Mouse (Mus musculus) urinary bladder, adult 2 months (tissue): Measurements from ENCODE around the gene Tcf7. TPM values are rescaled to one million over a fixed set of nuclear protein-coding genes. Genes with fewer than 3 reads are reported as not detected.

Experiments
- DNase-seq: peaks from one replicate; pipeline ENCODE4 v3.0.0; 2022; ENCODE audit warnings: low spot score
- polyA plus RNA-seq: library from polyadenylated mRNA; depleted of rRNA; stranded (reverse); fragments of >200 nt; gene quantifications from 2 replicates; pipeline ENCODE4 v1.2.3, GENCODE M21; 2012

The Tcf7 gene
- polyA plus RNA-seq, 1 experiment: 6.1 TPM

DNA sequence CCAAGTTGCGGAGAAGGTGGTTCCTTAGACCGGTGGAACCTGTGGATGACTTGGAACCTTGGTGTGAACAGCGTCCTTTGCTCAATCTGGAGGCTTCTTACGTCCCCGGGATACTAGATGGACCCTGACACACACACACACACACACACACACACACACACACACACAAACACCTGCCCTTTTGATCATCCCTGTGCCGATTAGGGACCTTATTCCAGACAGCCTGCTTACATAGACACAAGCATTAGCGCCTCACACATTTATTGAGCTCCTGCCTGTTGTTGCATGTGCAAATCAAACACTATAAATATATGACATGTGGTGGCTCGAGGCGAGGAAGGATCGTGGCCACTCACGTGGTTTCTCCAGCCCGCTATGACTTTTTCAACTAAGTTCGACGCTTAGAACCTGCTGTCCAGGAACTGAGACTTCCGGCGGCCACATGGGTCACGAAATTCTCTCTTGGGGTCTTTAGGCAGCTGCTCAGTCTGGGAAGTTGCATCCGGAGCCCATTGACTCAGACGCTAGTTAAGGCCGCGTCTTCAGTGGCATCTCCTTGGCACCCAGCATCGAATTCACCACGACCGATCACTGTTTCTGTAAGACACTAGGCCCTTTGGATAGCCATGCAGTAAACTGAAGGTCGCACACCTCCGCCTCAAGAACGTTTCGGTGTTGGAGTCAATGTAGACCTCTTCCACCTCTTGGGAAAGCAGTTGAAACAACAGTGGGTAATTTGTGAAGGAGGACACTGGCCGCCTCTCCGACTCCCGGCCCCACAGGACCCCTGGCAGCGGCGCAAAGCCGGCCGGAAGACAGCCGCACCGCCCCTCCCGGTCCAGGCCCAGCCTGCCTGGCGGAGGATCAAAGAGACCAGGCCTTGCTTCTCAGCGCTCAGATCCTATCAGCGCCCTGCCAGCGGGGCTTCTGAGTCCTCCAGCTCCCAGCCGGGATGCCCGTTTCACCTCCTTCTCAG lies 1.1 kb upstream of the Tcf7 start:
- no peak for DNase-seq

DNA sequence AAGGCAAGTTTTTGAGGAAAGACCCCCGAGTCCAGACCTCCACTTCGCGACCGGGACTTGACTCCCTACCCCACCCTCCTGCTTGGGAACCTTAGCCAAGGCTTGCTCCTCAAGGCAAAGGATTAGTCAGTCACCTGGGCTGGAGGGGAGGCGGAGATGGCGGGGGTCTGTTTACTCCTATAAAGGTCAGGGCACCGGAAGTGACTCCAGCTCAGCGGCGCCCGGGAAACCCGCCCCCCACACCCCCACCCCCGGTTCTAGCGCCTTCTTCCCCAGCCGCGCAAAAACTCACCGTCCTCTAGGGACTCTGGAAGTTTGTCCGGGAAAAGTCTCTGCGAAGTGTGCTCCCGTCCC lies 417 bp downstream of the Tcf7 start:
- DNase-seq: no peak

DNA sequence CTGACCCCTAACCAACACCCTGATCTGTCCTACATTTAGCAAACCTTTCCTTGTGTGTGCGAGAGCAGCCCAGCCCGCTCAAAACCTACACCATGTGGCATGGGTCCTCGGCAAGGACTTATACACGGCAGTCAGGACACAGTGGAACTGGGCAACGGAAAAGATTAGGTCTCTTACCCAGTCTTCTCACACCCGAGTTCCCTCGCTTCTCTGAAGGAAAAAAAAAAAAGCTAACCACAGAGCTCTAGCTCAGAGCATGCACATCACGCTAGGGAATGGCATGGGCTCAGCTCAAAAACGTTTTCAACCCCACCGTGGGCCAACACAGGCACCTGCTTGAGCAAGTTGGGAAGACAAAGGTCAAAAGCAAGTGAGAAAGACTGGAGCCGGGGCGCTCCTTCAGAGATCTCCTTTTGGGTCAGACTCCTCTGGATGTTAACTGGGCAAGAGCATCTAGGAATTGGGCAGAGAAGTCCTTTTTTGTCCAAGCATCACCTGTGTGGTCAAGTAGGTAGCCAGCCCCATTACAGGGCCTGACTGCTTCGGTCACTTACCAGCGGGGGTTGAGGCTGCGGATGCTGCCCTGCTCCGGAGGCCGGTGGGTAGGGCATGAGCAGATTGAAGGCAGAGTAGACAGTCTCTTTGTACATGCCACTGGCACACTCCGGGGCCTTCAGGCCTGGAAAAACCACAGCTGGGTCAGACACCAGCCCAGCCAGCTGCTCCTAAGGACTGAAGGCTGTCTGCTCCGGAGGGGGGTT lies 1.1 kb downstream of the Tcf7 start:
- no peak for DNase-seq

DNA sequence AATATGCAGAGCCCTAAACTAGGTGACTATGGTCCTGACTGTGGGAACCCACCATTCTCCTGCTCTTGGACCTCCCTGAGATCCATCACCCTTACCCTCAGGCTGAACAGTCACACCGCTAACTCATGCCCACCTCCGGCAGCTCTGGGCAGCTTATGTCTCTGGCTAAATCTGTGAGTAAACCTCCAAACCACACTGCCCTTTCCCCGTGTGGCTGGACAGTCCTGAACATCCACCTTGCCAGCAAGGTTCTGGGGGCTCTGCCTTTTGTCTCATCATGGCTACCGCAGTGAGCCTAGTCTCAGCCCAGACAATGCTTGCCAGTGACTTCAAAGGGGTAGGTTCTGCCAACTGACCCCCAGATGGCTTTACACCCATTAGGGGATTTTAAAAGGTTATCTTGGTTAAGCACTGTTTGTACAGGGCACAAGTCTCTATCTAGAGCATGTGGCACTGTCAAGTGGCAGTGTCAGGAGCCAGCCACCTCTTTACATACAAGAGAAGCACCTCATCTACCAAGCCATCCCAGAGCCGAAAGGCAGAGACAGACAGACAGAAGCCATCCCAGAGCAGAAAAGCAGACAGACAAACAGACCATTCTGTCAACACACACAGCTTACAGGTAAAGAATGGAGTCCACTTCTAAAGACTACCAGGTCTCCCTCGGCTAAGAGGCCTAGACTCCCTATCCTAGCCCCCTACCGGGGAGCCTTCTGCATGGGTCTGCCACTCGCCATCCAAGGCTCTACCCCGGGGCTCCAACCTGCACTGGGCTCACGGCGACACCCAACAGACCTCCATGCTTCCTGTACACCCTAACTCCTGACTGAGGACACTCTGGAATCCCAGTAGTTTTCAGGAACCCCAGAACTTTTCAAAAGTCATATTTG lies 2.0 kb downstream of the Tcf7 start:
- DNase-seq: no peak

DNA sequence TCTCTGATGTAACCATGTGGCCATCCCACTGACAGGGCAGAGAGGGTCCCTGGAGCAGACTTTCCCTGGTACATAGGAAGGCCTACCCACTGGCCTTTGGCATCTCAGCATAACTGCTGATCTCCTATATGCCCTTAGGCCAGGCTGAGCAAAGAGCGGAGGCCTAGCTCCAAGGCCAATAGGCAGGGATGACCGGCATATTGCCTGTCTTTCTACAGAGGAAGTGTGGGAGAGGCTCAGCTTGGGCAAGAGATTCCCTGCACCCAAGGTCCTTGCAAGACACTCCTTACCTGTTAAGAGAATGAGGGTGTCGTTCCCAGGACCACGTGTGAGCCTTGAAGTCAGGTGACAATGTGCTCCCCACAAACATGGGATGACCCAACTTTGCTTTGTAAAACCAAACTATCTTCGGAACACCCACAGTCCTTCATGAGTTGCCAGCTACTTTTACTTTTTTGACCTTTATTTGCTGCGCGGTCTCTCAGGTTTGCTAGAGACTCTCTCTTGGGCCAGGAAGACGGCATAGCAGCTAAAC lies 3.1 kb downstream of the Tcf7 start:
- DNase-seq: no peak

DNA sequence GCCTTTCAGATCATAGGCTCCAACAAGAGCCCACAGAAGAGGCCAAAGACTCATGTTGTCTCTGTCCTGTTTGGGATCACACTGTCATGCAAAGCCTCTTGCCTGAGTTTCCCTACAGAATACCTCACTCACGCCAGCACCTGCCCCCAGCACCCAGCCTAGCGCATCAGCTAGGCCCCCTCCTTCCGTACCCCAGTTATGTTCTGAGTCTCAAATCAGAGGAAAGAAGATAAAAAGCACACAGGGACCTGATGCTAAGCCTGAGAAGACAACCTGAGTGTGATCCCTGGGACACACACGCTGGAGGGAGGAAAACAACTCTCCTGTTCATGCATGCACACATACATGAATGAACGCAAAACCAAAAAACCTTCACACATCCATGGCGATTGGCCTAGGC lies 3.8 kb downstream of the Tcf7 start:
- no peak for DNase-seq

DNA sequence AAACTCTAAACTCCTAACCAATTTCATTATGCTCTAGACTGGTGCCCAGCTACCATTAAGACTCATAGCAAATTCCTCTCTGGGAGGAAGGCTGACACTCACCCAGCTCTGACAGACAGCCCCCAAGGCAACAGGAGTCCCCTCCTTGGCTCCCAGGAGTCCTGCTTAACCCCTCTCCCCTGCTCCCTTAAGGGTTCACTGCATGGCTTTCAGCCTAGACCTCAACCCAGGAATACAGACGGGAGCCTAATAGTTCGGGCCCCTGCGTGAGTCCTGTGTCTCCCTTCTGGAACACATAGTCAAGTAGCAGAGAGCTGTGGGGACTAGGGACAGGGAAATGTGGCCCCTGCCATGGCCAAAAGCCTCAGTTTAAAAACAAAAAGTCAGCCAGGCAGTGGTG lies 4.7 kb downstream of the Tcf7 start:
- DNase-seq: no peak

DNA sequence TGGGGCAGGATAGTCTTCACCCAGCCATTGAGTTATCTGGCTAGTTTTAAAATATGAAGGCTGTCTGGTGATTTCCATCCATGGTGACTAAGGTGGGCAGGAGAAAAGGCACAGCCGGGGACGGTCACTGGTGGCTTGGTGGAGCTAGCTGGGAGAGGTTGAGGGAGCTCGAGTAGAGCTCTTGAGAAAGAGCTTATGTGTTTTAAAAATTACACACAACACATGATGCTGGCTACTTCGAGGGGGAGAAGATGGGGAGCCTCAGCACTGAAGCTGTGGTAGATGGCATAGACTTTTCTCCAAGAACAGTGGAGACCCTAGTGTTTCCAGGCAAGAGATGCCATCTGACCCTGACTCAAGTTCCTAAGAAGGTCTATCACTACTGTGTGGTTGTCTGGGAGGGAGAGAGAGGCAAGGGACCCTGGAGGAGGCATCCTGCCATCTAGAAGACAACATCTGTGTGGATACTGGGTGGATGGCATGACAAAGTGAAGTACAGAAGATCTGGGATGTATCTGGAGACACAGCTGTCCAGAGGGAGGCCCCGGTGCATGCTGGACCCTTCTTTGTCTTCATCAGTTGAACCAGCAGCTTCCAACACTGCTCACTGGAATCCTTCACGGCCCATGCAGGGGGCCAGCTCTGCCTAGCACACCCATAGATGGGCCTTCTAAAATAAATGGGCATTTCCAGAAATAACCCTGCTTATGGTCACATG lies 5.2 kb downstream of the Tcf7 start:
- no peak for DNase-seq

DNA sequence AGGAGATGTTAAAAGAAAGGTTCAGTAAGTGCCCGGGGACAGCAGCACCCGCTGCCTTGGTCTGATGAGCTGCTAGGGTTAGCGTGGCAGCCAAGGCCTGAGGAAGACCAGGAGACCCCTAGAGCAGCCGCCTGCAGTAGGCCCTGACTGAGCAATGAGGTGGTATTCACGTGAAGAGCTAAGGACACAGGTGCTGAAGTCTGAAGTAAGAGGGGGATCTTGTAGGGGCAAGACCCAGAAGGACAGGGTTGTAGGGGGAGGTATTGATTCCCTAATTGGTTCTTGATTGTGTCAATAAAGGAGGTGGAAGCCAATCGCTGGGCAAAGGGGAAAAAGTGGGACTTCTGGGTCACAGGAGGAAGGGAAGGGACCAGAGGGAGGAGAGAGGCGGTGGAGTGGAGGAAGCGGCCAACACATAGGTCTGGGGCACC lies 5.8 kb downstream of the Tcf7 start:
- DNase-seq: no peak

DNA sequence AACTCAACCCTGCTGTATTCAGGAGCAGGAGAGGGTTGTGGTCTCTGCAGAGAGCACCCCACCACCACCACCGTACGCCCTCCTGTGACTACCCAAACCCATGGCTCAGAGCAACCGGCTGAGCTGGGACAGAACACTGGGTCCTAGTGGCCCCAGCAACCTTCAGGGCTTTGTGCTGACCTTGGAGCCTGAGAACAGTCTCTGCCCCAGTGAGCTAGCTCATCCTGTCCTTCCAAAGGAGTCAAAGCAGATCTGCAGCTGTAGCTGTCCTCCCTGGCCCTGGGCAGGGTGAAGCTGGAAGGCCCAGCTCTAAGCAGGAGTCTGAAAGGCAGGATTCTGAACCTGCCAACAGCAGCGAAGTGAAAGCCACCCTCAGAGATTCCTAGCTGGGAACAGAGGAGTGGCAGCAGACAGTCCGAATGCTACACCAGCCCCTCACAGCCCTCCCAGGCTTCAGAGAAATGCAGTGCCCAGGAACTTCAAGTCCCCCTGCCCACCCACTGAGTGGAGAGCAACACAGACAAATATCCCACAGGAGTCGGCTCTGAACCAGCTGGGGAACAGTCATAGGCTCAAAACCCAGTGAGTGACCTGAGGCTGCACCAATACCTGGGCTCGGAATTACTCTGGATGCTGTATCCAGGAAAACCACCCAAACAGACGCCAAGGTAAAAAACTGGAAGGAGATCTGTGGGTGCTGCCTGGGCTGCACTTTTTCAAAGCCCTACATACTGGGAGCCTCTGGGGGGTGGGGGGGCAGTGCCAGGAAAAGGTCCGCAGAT lies 6.8 kb downstream of the Tcf7 start:
- no peak for DNase-seq

DNA sequence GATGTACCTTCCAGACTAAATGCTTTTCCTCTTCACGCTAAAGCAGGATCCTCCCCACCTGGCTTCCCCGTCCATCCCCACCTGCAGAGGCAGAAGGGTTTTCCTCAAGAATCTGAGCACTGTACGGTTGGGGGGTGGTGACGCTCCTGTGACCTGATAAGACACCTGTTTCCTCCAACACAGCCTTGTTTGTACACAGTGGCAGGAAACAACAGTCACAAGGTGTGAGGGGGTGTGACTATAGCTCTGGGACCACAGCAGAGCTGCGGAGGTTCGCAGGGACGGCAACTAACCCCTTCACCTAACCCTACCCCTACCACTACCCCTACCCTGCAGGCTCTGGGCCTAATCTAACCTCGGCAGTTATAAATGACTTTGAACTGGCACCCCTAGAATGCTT lies 7.4 kb downstream of the Tcf7 start:
- no peak for DNase-seq

DNA sequence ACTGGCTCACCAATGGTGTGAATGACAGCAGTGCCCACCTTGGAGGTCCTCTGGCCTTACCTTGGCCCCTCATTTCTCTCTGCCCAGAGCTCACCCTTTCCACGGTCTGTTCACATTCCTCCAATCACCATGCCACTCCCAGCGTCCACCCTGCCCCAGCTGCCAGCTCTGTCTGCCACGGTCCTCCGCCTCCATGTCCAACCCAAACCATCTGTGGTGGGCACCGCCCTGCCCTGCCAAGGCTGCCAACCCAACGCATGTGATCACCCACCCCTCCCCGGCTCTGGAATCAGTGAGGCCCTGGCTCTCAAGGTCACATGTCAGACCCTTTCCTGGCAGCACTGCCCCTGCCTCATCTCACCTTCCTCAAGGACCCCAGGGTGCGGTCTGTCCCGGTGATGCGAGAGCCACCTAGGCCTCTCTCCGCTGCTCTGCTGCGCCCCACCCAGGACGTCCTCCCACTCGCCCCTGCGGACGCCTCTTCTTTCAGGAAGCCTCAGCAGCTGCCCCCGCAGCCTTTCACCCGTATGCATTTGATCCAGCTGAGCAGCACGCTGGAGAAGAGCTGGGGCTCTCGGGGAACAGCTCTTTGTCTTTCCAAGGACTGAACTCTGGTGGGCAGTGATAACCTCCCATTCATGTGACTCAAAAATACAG lies 8.2 kb downstream of the Tcf7 start:
- no peak for DNase-seq

DNA sequence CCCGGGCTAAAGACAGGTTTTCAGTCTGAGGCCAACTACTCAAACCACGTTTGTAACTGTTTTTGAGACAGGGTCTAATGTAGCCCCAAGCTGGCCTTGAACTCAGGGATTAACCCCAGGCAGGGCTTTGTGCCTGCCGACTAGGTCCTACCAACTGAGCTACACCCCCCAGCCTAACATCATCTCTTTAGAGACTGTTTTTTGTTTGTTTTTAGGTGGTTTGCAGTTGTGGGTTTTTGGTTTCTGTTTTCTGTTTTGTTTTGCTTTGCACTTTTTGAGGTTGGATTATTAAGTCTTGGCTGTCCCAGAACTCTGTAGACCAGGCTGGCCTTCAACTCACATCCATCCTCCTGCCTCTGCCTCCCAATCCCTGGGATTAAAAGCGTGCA lies 8.9 kb downstream of the Tcf7 start:
- DNase-seq: no peak

DNA sequence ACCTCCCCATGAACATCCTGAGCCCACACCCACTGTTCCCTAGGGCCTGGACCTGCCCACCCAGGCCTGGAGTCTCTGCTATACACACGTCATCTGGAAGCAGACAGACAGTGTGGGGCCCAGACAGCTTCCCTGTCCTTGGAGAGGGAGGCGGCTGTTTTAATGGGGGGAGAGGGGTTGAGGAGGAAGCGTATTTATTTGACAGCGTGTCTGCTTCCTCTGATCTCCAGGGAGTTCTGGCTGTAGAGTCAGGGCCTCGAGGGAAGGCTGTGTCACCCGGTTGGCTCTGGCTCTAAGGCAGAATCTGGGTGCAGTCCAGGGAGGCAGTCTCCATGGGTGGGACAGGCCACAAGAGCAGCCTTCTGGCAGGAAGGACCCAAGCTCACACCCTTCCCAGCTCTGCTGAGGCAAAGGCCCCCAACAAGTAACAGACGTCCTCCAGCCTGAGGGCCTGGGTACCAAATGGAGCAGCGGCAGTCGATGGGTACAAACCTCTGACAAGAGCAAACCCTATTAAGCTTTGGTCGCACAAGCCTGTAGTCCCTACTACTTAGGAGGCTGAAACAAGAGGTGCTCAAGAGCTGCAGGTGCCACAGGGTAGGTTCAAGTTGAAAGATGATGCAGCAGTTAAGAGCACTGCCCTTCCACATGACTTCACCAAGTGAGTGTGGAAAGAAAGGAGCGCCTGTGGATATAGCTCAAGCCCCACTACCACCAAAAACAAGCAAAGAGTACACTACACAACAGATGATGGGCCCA lies 9.5 kb downstream of the Tcf7 start:
- DNase-seq: no peak

DNA sequence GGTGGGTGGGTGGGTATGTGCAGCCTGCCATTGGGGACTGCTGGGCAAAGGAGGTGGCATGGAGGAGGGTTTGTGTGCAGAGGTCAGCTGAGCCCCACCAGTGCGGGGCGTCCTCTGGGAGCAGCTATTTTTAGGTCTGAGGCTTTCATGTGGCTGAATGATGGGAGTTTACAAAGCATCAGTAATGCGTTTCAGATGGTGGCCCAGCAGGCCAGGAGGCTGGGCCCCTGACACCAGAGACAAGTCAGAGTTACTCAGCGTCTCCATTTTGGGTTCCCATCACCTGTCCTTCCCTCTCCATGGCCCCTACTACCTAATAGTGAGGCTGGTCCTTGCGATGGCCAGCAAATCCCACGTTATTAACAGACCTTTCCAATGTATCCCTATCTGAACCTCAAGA lies 10.2 kb downstream of the Tcf7 start:
- no peak for DNase-seq

DNA sequence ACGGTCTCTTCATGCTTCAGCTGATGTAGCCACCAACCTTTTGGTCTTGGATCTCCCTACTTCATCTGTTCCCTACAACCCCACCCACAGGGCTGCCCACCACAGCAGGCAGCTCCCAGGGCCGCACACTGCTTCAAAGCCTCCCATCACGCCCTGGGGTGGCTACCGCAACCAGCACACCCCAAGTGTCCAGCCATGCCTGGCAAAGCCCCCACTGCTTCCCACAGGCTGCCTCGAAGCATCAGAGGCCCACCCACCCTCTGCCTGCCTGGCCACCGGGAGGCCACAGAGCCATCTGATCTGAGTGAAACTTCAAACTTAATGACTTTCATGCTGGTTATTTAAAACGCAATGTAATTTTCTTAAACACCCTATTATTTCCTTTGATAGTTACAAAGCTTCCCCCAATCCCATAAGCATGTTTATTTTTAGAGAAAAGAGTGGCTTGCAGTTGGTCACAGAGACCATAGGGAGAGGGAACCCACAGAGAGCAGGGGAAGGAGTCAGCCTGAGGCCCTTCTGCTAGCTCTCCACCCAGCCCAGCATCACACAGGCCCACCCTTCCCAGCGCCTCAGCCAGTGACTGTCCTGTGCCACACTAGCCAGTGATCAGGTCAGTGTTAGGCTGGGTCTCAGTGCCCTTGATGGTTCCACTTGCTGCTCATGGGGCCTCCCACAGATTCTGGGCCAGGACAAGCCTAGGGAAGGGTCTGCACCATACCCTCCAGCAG lies 10.9 kb downstream of the Tcf7 start:
- DNase-seq: no peak

DNA sequence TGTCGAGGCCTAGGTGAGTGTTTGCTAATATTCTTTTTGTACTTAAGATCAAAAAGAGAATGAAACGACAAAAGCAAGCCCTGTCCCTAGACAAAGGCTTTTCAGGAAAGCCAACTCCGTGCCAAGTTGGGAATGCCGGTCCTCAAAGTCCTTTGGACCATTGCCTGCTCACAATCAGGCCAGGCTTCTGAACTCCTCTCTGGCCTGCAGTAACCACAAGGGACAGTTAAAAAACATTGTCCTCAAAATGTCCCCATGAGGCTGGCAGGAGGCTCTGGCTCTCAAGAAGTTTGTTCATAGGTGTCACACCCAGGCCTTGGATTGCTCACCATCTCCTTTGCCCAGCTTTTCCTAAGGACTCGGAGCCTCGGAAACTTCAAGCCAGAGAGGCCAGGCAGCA lies 13.0 kb downstream of the Tcf7 start:
- no peak for DNase-seq

DNA sequence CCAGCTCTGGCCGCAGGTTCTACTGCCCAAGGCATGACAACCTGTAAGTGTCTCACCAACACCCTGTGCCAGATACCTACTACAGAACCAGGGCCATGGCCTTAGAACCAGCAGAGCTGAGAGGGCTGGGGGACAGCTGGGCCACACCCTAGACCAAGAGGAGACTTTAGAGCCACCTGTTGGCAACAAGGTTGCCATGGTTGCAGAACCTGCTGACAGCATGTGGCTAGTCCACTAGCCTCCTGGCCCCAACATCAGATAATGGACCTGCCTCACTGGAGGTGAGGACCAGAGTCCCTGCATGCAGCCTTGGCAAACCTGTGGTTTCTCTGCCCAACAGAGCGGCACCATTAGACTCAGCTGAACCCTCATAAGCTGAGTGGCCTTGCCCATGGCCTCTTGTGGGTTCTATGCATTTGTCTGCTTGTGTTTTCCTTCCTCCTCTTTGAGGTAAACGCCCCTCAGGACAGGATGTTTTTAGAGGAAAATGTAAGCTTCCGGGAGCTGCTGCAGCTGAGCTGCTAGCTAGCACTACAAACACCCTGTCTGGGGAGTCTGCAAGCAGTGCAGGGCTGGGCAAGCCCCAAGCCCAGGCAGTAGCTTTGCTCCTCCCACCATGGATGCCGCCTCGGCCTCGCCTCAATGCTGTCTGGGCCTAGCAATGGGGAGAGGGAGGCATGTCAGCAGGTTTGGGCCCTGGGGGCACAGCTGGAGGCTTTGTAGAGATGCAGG lies 14.5 kb downstream of the Tcf7 start:
- DNase-seq: no peak
